Mouse (Mus musculus) megakaryocyte, embryonic 14.5 days (primary cell): ENCODE data around the gene Kcnc3.

ENCODE experiments used
- FLI1 ChIP-seq: IDR thresholded peaks from 2 replicates; pipeline ENCODE4 v1.6.1; 2012; ENCODE audit warnings: low read length, inconsistent platforms, mixed read lengths
- GATA1 ChIP-seq: IDR thresholded peaks from 3 replicates; pipeline ENCODE4 v1.6.1; 2012; ENCODE audit warnings: mixed read lengths, low read length, inconsistent platforms, borderline replicate concordance

DNA sequence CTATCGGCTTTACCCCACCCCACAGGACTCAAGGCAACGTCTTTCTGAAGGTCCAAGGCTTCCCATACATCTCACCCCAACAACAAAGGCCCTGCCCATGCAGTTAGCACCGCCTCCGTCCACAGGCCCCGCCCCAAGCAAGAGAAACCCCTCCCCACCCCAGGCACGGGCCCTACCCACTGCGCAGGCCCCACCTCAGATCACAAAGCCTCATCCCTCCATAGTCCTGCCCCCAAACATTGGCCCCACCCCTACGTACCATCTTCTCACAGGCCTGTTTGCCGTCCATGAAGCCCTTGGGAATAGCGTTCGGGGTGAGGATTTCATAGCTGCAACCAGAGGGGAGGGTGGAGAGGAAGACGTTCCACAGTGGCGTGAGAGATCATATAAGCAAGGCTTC is 42.2 kb downstream of the Kcnc3 start:
- no peak for TF ChIP-seq GATA1
- TF ChIP-seq FLI1, result no peak
